Mouse (Mus musculus) heart, embryonic 10.5 days (tissue): ENCODE data around the gene Atp13a2. TPM values are rescaled to one million over a fixed set of nuclear protein-coding genes. Genes with fewer than 3 reads are reported as not detected.

Experiments
- DNase-seq: peaks from one replicate; pipeline ENCODE4 v3.0.0-alpha.2; 2017; ENCODE audit warnings: low spot score
- H3K27ac ChIP-seq: fragments of 300-500 bp; sonication (generic); 2 replicates; pipeline ENCODE4 v1.5.1; 2016; ENCODE audit warnings: mild to moderate bottlenecking
- H3K27me3 ChIP-seq: fragments of 300-500 bp; sonication (generic); 2 replicates; pipeline ENCODE4 v1.6.1; 2016; ENCODE audit warnings: mild to moderate bottlenecking; ENCODE audit not compliant: poor library complexity, insufficient read depth, severe bottlenecking
- H3K36me3 ChIP-seq: fragments of 300-500 bp; sonication (generic); 2 replicates; pipeline ENCODE4 v1.6.1; 2016; ENCODE audit warnings: mild to moderate bottlenecking, moderate library complexity
- H3K4me1 ChIP-seq: fragments of 300-500 bp; sonication (generic); 2 replicates; pipeline ENCODE4 v1.6.1; 2016; ENCODE audit warnings: mild to moderate bottlenecking
- H3K4me3 ChIP-seq: fragments of 300-500 bp; sonication (generic); 2 replicates; pipeline ENCODE4 v1.5.1; 2016; ENCODE audit warnings: mild to moderate bottlenecking, moderate library complexity
- H3K9me3 ChIP-seq: fragments of 300-500 bp; sonication (generic); 2 replicates; pipeline ENCODE4 v1.6.1; 2016; ENCODE audit warnings: mild to moderate bottlenecking, moderate library complexity
- WGBS: fragments of 180-500 bp; shearing (Covaris S2); methylation state at CpG from one replicate; pipeline ENCODE4 v1.1.7; 2016; 5-methylcytosine and 5-hydroxymethylcytosine counted together
- polyA plus RNA-seq: library from polyadenylated mRNA; unstranded; fragments of >200 nt; fragmentation: Nextera tagmentation; extraction: Ambion mirVana; gene quantifications from 2 replicates; pipeline ENCODE4 v1.2.1, GENCODE M21; 2016

Gene Atp13a2
- 34.9 and 37.8 TPM in 2 replicates for polyA plus RNA-seq

- H3K4me1 ChIP-seq = peaks cover 44% of the 10 kb centered on the region
- H3K27ac ChIP-seq = peak within 1 kb of the TSS; percentile 92
- DNase-seq = peak; percentile 93
- no peaks in the 10 kb centered on the region for H3K27me3 ChIP-seq
- no peaks in the 10 kb centered on the region for H3K9me3 ChIP-seq
- WGBS = under 1% methylated on average over 58 of the region's 58 CpGs
- peaks cover 11% of the 10 kb centered on the region for H3K36me3 ChIP-seq
- H3K4me3 ChIP-seq = peak within 1 kb of the TSS; percentile 95
These were observed at the start of gene Atp13a2 for GRCm38 (mm10) chr4:140986711-140987395. Atp13a2 (plus strand) TSS chr4:140986873.

GRCm38 (mm10) chr4:140944356-140944755 is 42.3 kb upstream of the Atp13a2 start:
- H3K27me3 ChIP-seq = peaks cover 3% of the 10 kb centered on the region; the same call in 1 of the 2 replicates
- H3K9me3 ChIP-seq = peaks cover 5% of the 10 kb centered on the region; the same call in 1 of the 2 replicates
- DNase-seq = no peak
- 0 out of 2 replicates have a peak, but pooled peaks cover 7% of the 10 kb centered on the region for H3K4me1 ChIP-seq
- WGBS = 89% methylated on average over 12 of the region's 12 CpGs
- H3K36me3 ChIP-seq = no peaks in the 10 kb centered on the region
- H3K4me3 ChIP-seq = no peak overlapping the region
- H3K27ac ChIP-seq = no peak overlapping the region

GRCm38 (mm10) chr4:140944961-140945442 is 41.7 kb upstream of the Atp13a2 start:
- Histone ChIP-seq H3K27ac (no peak overlapping the region), H3K4me3 (no peak overlapping the region), H3K36me3 (no peaks in the 10 kb centered on the region), H3K9me3 (peaks cover 5% of the 10 kb centered on the region; the same call in 1 of the 2 replicates), H3K27me3 (peaks cover 6% of the 10 kb centered on the region; the same call in 1 of the 2 replicates), H3K4me1 (0 out of 2 replicates have a peak, but pooled peaks cover 7% of the 10 kb centered on the region)
- no peak for DNase-seq
- WGBS = 82% methylated on average over 5 of the region's 5 CpGs

GRCm38 (mm10) chr4:140945571-140945970 is 41.1 kb upstream of the Atp13a2 start:
- H3K4me1 ChIP-seq = 0 out of 2 replicates have a peak, but pooled peaks cover 7% of the 10 kb centered on the region
- H3K27me3 ChIP-seq = peaks cover 6% of the 10 kb centered on the region; the same call in 1 of the 2 replicates
- H3K9me3 ChIP-seq = peaks cover 5% of the 10 kb centered on the region; the same call in 1 of the 2 replicates
- no peak for DNase-seq
- WGBS = 83% methylated on average over 4 of the region's 4 CpGs
- H3K36me3 ChIP-seq = no peaks in the 10 kb centered on the region
- no peak overlapping the region for H3K27ac ChIP-seq
- no peak overlapping the region for H3K4me3 ChIP-seq

GRCm38 (mm10) chr4:140946048-140946447 is 40.6 kb upstream of the Atp13a2 start:
- WGBS = 52% methylated on average over 4 of the region's 4 CpGs
- H3K27ac ChIP-seq = no peak overlapping the region

GRCm38 (mm10) chr4:140946580-140947205 is 40.0 kb upstream of the Atp13a2 start:
- Histone ChIP-seq H3K27me3 (peaks cover 6% of the 10 kb centered on the region; the same call in 1 of the 2 replicates), H3K27ac (no peak overlapping the region), H3K9me3 (peaks cover 5% of the 10 kb centered on the region; the same call in 1 of the 2 replicates), H3K36me3 (no peaks in the 10 kb centered on the region), H3K4me3 (no peak overlapping the region), H3K4me1 (0 out of 2 replicates have a peak, but pooled peaks cover 7% of the 10 kb centered on the region)
- no peak for DNase-seq
- 80% methylated on average over 14 of the region's 14 CpGs for WGBS

More at GRCm38 (mm10) chr4:140946048-140946447, 40.6 kb upstream of the Atp13a2 start:
- Histone ChIP-seq H3K4me1 (0 out of 2 replicates have a peak, but pooled peaks cover 7% of the 10 kb centered on the region), H3K4me3 (no peak overlapping the region), H3K9me3 (peaks cover 5% of the 10 kb centered on the region; the same call in 1 of the 2 replicates), H3K36me3 (no peaks in the 10 kb centered on the region), H3K27me3 (peaks cover 6% of the 10 kb centered on the region; the same call in 1 of the 2 replicates)
- DNase-seq = no peak

GRCm38 (mm10) chr4:140947487-140948440 is 38.9 kb upstream of the Atp13a2 start:
- Histone ChIP-seq H3K9me3 (peaks cover 5% of the 10 kb centered on the region; the same call in 1 of the 2 replicates), H3K36me3 (no peaks in the 10 kb centered on the region), H3K4me3 (no peak overlapping the region), H3K27me3 (peaks cover 6% of the 10 kb centered on the region; the same call in 1 of the 2 replicates), H3K4me1 (0 out of 2 replicates have a peak, but pooled peaks cover 7% of the 10 kb centered on the region), H3K27ac (no peak overlapping the region)
- whole genome bisulfite sequencing = 80% methylated on average over 12 of the region's 12 CpGs
- no peak for DNase-seq

GRCm38 (mm10) chr4:140948481-140948880 is 38.2 kb upstream of the Atp13a2 start:
- H3K27me3 ChIP-seq = peaks cover 6% of the 10 kb centered on the region; the same call in 1 of the 2 replicates
- DNase-seq = no peak
- no peaks in the 10 kb centered on the region for H3K36me3 ChIP-seq
- H3K4me3 ChIP-seq = no peak overlapping the region
- H3K4me1 ChIP-seq = 0 out of 2 replicates have a peak, but pooled peaks cover 7% of the 10 kb centered on the region
- H3K9me3 ChIP-seq = peaks cover 5% of the 10 kb centered on the region; the same call in 1 of the 2 replicates
- no peak overlapping the region for H3K27ac ChIP-seq
- 86% methylated on average over 6 of the region's 6 CpGs for WGBS

GRCm38 (mm10) chr4:140949052-140949451 is 37.6 kb upstream of the Atp13a2 start:
- 0 out of 2 replicates have a peak, but pooled peaks cover 7% of the 10 kb centered on the region for H3K4me1 ChIP-seq
- peaks cover 6% of the 10 kb centered on the region; the same call in 1 of the 2 replicates for H3K27me3 ChIP-seq
- no peaks in the 10 kb centered on the region for H3K36me3 ChIP-seq
- H3K4me3 ChIP-seq = no peak overlapping the region
- WGBS = 81% methylated on average over 8 of the region's 8 CpGs
- DNase-seq = no peak
- peaks cover 5% of the 10 kb centered on the region; the same call in 1 of the 2 replicates for H3K9me3 ChIP-seq
- no peak overlapping the region; the same call in 1 of the 2 replicates for H3K27ac ChIP-seq

GRCm38 (mm10) chr4:140949616-140950015 is 37.1 kb upstream of the Atp13a2 start:
- no peak for DNase-seq
- Histone ChIP-seq H3K36me3 (no peaks in the 10 kb centered on the region), H3K27ac (no peak overlapping the region; the same call in 1 of the 2 replicates), H3K4me3 (no peak overlapping the region), H3K4me1 (0 out of 2 replicates have a peak, but pooled peaks cover 7% of the 10 kb centered on the region), H3K9me3 (no peaks in the 10 kb centered on the region), H3K27me3 (peaks cover 6% of the 10 kb centered on the region; the same call in 1 of the 2 replicates)
- 76% methylated on average over 16 of the region's 16 CpGs for WGBS

GRCm38 (mm10) chr4:140950574-140950973 is 36.1 kb upstream of the Atp13a2 start:
- Histone ChIP-seq H3K9me3 (no peaks in the 10 kb centered on the region), H3K27ac (no peak overlapping the region), H3K27me3 (peaks cover 11% of the 10 kb centered on the region; the same call in 1 of the 2 replicates), H3K4me1 (0 out of 2 replicates have a peak, but pooled peaks cover 7% of the 10 kb centered on the region), H3K4me3 (no peak overlapping the region), H3K36me3 (no peaks in the 10 kb centered on the region)
- no peak for DNase-seq
- WGBS = 71% methylated on average over 3 of the region's 3 CpGs
